Mouse (Mus musculus): ENCODE data around the gene Mdm2.

Gene Mdm2

DNA sequence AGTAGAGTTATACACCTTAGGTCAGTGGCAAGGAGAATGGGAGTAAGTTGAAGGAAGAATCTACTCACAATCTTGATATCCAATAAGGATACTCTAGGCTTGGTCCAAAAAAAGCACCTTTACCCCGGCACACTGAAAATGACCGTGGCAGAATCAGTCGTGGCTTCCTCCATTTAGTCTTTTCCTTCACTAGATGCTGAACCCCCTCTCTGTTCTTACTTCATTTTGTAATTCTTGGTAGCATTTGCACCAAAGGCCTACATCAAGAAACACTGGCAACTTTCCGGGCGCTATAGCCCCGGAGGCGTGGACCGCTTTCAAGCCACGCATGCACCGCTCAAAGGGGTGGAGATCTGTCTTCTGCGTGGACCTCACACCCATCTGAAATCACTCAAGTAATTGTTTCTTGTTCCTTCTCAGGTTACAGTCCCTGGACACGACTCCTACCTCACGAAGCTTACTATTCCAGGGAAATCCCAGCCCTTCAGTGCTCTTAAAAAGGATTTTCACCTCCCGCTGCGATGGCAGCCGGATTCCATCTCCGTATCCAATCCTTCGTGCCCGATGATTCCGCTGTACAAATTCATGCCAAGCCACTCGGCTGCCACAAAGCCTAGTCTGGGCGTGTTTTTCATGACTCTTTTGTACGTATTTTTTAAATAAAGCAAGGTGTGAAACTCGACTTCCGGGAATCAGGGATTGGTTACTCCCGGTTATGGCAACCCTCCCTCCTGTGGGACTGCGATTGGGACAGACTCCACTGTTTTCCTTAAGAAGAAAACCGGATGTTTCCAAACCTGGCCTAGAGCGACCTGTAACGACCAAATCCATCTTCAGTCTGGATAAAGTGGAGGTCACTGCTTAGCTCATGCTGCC, 27.5 kb downstream of the Mdm2 start:
- no peak for DNase-seq (ENCODE audit: low read depth)

DNA sequence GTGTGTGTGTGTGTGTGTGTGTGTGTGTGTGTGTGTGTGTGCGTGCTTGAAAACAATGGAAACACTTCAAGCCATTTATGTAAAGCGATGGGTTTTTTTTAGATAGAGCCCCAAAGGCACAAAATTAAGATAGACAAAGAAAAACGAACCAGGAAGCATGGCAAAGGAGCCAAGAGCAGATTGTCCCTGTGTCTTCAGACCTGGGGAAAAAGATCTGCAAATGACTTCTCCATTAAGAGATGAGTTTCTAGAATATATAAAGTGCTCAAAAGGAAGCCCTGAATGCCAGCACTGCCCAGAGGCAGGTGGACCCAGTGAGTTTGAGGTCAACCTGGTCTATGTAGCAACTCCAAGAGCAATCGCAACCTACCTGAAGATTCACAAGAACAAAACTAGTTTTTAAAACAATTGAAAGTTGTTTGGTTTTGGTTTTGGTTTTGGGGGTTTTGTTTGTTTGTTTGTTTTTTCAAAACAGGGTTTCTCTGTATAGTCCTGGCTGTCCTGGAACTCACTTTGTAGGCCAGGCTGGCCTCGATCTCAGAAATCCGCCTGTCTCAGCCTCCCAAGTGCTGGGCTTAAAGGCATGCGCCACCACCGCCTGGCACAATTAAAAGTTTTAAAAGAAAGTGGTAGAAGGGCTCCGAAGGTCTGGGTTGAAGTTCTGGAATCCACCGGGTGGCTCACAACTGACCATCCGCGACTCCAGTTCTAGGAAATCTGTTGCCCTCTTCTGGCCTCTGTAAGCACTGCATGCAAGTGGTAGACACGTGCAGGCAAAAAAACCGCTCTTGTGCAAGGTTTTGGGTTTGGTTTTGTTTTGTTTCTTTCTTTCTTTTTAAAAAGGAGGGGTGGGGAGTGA, 28.3 kb downstream of the Mdm2 start:
- DNase-seq (ENCODE audit: low read depth) = peak; percentile 85

DNA sequence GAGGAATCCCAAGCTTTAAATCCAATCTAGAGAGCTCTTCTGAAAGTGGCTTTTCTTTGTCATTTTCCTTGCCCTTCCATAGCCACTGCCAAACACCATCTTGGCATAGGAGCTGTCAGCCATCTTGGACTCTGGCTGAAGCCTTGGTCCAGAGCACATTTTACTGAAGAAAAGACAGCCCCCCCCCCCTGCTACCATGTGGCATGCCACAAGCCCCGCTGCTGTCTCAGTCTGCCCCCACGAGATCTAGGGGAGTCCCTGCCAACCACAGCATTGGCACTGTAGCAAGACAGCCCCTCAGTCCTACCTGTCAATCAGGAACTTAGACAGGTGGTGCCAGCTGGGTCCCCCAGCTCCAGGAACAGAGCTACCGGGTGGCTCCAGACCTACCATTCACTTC, 29.0 kb downstream of the Mdm2 start:
- no peak for DNase-seq (ENCODE audit: low read depth)

DNA sequence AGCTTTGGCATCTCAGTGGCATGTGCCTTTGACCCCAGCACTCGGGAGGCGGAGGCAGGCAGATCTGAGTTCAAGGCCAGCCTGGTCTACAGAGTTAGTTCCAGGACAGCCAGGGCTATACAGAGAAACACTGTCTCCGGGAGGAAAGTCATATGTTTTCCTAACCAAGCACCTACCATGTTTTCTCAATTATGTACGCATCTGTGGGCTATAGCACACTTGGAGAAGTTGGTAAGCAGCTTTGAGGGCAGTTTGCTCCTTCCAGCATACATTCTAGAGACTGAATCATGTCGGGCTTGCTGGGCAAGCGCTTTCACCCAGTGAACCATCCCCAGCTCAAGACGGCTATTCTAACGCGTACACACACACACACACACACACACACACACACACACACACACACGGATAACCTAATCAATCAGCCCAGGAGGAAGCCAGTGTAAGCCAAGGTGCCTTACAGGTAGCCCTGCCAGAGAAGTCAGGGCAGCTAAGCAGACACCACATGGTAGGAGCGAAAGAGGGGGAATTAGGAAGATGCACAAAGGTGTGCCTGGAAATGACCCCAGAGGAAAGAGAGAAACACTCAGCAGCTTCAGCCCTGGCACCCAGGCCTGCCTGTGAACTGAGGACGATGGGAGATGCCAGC, 29.6 kb downstream of the Mdm2 start:
- DNase-seq (ENCODE audit: low read depth) = no peak

DNA sequence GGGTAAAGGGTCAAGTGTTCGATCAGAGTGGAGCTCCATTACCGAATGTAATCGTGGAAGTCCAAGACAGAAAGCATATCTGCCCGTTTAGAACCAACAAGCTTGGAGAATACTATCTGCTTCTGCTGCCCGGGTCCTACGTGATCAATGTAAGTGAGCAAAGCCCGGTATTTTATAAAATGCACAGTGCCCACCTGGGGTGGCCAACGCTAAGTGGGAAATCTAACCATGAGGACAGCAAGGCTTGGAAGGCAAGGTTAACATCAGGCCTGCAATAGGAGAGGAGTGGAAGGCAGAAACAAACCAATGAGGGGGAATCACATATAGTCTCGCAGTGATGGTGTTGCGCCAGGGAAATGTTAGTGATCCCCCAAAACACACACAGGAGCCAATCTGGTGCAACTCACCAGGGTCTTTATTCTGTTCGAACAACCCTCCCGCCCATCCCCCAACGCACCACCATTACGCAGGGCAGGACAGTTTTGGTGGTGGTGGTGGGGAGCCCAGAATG, 30.5 kb downstream of the Mdm2 start:
- no peak for DNase-seq (ENCODE audit: low read depth)

DNA sequence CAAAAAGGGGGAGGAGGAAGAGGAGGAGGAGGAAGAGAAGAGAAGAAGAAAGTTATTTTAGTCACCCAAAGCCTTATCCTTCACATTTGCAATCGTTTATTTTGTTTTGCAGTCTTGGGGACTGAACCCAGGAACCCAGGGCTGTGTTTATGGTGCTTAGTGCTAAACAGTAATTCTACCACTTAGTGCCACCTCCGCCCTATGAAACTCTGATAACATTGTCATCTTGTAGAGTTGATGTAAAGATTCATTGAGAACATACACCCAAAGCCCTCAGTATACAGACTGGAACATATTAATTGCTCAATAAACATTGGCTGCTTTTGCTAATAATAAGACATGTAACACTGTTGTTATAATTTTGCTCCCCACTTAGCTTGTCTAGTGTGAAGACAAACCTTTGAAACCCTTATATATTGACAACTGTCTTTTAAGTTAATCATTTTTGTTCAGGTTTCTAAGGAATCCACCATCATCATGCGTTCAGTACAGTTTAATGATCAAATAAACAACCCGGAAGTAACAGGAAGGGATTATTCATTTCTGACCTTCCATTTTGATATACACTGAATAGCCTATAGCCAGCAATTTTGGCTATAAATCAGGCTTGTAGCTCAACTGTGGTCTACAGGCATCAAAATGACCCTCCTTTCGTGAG, 31.4 kb downstream of the Mdm2 start:
- no peak for DNase-seq (ENCODE audit: low read depth)

DNA sequence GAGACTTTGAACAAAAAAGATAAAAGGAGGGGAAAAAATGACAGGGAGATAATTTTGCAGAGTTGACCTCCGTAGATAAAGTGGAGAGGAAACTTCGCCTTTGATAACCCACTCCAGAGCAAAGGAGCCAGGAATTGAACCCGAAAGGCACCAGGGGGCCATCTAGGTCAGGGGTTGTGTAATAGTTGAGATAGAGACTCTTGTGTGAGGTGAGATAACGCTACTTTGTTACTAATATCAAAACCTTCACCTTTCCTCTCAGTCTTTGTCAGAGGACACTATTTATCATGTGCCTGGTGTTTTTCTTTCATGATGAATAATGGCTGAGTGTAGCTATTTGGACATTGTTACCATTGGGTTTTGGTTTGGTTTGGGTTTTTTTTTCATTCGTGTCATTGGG, 32.2 kb downstream of the Mdm2 start:
- DNase-seq (ENCODE audit: low read depth) = no peak

DNA sequence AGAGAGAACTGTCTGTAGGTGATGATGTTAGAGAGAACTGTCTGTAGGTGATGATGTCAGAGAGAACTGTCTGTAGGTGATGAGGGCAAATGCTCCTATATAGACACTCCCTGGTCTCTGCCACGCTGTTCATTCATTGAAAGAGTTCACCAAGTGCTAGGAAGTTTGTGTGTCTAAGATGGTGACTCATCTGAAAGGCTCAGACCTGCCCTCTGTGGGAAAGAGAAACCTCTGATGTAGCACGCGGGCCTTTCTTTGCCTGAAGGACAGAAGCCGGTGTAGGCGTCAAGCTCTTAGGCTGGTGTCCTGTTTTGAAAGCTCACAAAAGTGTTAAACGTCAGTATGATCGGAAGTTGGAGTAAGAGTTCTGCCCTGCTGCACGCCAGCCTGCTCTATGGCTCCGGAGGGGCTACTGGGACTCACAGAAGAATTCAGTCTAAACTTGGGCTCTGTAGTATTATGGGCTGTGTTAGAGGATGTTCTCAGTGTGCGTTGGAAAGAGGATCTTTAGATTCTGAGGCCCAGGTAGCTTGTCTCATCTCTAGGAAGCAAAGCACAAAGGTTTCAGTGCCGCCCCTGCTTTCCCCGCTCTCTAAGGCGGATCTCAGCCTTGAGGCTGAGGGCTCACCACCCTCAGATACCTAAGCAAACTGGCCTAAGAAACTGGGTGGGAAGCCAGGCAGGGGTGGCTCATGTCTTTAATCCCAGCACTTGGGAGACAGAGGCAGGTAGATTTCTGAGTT, 32.9 kb downstream of the Mdm2 start:
- peak; percentile 73 for DNase-seq (ENCODE audit: low read depth)

DNA sequence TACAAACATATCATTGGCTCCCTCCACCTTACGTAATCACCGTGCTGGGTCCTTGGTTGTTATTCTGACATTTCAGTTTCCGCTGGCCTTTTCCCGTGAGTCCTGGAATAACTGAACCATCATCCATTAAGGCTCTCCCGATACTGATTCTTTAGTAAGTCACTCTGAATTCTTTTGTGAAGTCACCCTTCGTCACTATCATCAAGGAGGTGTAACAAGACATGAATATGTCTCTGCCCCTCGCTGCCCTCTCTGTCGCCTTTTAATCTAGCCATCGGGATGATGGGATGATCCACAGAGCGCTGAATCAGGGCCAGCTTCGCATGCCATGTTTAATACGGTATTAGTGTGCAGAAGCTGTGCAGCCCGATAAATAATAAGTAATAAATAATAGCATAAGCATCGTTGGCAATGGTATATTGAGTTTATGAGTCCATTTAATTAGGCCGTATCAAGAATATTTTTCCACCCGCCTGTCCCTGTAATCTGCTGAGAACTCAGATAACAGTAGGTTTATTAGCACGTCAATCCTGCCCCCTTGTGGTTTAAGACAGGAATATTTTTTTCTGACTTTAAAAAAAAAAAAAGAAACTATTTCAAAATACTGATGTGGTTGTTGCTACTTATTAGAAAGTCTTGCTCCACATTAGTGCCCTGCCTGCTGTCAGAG, 33.8 kb downstream of the Mdm2 start:
- DNase-seq (ENCODE audit: low read depth) = peak; percentile 79

DNA sequence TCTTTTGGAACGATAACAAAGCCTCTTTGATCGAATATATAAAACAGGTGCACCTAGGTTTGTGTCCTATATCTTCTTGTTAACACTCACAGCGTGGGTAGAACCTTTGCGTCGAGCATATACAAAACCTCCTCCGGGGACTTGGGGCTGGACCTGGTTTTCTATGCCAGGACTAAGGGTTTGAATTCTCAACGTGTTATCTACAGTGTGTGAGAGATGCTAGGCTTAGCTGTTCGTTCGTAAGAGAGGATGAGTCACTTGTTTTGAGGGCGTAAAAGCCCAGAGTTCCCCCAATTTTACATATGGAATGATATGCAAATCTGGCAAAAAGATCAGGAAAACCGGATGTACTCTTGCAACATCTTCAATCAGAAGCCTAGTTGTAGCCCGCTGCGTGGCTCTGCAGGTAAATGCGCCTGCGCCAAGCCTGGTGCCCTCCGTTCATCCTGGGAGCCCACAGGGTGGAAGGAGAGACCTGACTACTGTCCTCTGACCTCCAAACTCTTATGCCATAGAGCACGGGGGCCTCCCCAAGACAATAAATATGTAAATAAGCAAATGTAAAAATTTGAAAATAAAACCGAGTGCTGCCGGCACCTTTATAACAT, 34.4 kb downstream of the Mdm2 start:
- no peak for DNase-seq (ENCODE audit: low read depth)

DNA sequence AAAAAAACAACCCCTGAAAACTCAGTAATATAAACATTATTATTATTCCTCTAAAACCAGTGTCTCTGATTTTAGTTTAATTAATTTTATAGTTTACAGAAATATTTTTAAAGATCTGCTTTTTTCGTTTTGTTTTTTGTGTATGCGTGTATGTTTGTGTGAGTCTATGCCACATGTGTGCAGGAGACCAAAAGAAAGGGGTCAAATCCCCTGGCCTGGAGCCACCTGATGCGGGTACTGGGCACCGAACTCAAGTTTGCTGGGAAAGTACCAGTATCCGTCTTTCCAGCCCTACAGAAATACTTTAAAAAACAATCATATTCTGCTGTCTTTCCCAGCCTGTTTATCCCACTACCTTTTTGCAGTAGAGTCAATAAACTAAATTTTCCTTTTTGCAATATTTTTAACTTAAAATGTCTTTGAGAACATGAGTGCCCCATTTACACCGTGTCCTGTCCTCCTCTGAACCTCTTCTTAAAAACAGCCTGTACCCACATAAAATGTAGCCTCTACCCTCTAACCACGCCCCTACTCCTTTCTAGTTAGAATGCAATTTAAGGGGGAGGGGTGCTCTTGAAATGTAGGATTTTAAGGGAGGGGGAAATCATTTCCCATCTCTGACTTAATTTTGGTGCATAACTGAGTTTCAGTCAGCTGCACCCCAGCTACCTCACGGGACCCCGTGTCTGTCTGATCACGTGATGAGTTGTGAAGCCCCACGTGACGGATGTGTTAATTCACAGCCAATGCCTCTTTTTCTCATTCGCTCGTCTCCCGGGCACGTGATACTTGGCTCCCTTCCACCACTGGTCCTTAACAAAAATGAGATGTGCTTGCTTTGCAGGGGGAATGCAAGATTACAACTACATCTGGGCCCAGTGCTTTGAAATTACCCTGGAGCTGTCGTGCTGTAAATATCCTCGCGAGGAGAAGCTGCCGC, 35.2 kb downstream of the Mdm2 start:
- no peak for DNase-seq (ENCODE audit: low read depth)

DNA sequence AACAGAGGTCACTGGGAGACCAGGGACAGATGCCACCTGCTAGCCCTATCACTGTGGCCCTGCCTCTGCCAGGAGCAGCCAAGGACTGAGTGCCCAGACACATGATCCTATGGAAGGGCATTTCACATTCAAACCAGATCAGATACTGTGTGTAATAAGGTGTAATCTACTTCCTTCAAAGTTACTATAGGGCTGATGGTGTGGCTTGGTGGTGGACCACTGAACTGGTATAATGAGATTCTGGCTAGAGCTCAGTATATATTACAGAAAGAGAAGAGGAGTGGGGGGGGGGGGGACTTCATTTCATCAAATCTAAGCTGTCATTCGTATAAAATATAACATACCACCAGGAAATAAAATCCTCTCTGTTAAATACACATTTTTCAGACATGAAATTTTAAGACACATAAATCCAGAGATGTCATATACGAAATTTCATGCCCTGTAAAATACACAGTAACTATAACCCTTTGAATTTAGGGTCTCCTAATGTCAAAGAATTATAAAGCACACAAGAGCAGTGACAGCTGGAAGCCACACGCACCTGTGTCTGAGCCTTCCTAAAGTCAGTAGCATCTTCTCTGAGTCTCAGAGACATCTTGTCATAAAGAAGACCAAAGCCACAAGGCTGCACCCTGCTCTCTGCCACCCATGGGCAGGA, 36.1 kb downstream of the Mdm2 start:
- no peak for DNase-seq (ENCODE audit: low read depth)

DNA sequence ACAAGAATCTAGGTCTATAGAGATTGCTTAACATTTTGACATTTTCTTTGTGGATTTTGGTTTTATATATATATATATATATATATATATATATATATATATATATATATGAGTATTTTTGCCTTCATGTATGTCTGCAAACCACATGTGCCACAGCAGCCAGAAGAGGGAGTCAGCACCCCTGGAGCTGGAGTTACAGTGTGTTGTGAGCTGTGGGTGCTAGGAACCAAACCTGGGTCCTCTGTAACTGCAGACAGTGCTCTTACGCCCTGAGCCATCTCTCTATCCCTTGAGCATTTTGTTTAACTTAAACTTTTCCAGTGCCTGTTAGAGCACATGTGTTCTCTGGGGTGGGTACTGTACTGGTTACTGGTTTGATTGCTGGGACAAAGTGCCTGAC, 36.6 kb downstream of the Mdm2 start:
- no peak for DNase-seq (ENCODE audit: low read depth)

DNA sequence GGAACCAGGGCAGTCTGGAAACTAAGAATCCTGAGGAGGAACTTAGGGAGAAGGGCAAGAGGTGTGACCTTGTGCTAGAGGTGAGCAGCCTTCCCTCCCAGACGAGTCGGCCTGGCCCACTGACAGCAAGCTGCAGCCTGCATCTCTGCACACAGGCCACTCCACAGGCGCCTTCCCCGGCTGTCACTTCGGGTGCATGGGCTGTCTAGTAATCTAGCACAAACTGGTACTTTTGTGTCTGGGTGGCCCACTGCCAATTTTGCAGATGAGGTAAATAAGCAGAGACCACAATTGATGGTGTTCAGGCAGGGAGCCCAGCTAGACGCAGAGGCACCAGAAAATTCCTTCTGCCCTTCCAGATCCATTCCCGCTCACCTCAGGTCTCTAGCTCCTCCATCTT, 37.9 kb downstream of the Mdm2 start:
- DNase-seq (ENCODE audit: low read depth) = no peak

DNA sequence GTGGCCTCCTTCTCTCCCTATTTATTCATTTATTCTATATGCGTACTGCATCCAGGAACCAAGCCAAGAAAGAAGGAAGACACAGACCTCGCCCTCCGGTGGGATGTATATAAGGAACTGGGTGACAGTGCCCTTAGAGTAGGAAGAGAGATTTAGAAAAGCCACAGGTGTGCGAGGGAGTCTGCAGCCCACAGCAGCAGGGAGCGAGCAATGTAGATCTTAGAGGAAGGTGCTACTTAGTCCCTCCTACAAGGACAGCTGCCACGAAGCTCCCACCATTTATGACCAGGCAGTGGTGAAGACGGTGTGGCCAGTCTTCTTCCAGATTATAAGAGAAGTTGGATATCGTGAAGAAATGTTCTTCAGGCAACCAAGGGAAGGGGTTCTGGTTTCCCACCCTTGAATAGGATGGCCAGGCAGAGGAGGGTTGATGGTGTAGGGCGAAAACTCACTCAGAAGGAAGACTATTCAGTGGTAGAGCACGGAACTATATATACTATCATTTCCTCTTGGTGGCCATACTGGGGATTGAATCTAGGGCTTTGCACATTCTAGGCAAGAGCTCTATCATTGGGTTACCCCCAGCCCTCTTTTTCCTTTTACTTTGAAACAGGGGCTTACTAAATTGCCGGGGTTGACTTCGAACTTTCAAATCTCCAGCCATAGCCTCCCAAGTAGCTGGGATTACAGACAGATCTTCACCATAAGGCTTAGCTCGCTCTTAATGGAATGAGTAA, 38.5 kb downstream of the Mdm2 start:
- DNase-seq (ENCODE audit: low read depth) = no peak

DNA sequence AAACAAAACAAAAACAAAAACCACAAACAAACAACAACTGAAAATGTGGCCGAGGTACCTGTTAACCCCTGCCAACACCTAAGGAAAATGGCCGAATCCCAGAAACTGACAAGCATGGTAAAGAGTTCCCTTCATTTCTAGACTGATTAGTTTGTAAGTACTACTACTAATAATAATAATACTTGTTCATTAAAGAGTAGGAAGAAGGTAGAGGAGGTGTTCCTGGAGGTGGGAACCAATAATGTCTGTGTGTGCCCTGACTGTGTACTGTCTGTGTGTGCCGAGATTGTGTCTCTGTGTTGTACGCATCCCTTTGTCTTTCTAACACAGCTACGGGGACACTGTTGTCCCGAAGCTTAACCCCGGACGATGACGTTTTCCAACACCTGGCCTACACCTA, 39.3 kb downstream of the Mdm2 start:
- no peak for DNase-seq (ENCODE audit: low read depth)

DNA sequence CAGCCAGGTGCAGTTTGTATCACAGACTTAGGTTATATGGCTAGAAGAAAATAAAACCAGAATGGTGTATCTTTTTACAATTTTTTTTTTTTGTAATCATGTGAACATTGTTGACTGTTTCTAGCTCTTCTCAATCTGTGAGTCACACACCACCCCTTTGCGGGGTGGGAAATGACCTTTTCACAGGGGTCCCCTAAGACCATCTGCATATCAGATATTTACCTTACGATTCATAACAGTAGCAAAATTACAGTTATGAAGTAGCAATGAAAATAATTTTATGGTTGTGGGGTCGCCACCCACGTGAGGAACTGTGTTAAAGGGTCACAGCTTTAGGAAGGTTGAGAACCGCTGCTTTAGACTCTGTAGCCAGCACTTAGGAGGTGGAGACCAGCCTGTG, 39.8 kb downstream of the Mdm2 start:
- no peak for DNase-seq (ENCODE audit: low read depth)

DNA sequence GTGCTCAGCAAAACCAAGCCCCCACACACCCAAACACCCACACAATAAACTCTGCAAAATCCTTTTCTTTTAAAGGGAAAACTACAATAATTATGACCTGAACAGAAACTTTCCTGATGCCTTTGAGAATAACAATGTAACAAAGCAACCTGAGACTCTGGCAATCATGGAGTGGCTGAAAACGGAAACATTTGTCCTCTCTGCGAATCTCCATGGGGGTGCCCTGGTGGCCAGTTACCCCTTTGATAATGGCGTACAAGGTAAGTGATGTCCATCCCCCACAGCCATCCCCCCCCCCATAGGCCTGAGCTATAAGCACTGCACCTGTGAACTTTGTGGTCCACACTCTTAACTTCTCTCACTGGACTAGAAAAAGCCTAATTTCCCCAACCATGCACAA, 40.5 kb downstream of the Mdm2 start:
- no peak for DNase-seq (ENCODE audit: low read depth)
